16 mouse cellular contexts compared by ENCODE assay signal in the genomic region with DNA sequence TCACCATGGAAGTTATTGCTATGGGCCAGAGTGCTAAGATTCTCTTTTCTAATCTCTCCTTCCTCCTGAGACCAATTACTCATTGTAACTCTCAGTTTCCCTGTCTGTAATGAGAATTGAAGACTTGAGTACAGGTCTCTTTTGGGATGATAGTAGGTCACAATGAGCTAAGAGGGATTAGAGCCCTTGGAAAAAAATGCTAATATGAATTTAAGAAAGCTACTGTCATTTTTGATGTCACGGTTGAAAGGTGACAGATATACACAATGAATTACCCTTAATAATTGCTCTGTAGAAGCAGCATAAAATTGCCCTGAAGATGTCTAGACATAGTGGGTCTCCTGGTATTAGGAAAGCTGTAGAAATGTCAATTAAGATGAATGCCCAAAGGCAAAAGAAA.
"Had no signal": no experiment of that assay in that cellular context is flagged by ENCODE, and none has a peak within 500 bp of the region (broad histone marks: within the 10 kb centered on the region; RNA-seq: fewer than 3 reads in every experiment).

No protein-coding gene starts in this region.

- H3K27me3 ChIP-seq: kidney, embryonic 15.5 days; liver, embryonic 15.5 days; neural tube, embryonic 15.5 days had no signal

- H3K9ac ChIP-seq: kidney, embryonic 15.5 days; liver, embryonic 15.5 days; neural tube, embryonic 15.5 days had no signal

- DNase-seq: kidney, adult 2 months; kidney, postnatal 14 days; lung, adult 2 months; lung, postnatal 10 days; lung, postnatal 4 days; right cerebral cortex, postnatal 4 days; spleen, adult 18-20 months; thymus, adult 18-20 months; thymus, postnatal 14 days had no signal

- H3K36me3 ChIP-seq: kidney, embryonic 15.5 days; limb, embryonic 10.5 days; liver, embryonic 15.5 days; neural tube, embryonic 15.5 days had no signal

- H3K4me2 ChIP-seq: kidney, embryonic 15.5 days; liver, embryonic 11.5 days; liver, embryonic 15.5 days; neural tube, embryonic 15.5 days had no signal

- H3K9me3 ChIP-seq: kidney, embryonic 15.5 days; limb, embryonic 10.5 days; liver, embryonic 15.5 days; neural tube, embryonic 15.5 days had no signal

- H3K4me1 ChIP-seq: kidney, embryonic 15.5 days; limb, embryonic 10.5 days; liver, embryonic 15.5 days; neural tube, embryonic 15.5 days had no signal

- H3K4me3 ChIP-seq: kidney, embryonic 15.5 days; left cerebral cortex, adult 2 months; limb, embryonic 10.5 days; liver, embryonic 15.5 days; myocyte; neural tube, embryonic 15.5 days had no signal

- H3K27ac ChIP-seq: kidney, embryonic 15.5 days; left cerebral cortex, adult 2 months; limb, embryonic 10.5 days; liver, embryonic 15.5 days; neural tube, embryonic 15.5 days had no signal
